Mouse (Mus musculus) bone marrow macrophage, adult 2 months (primary cell): ENCODE measurements around the gene Gm26920.

ENCODE experiments used
- CTCF ChIP-seq: IDR thresholded peaks from 2 replicates; pipeline ENCODE4 v1.5.1; 2012; ENCODE audit warnings: low read depth, mild to moderate bottlenecking, low read length, moderate library complexity
- POLR2A ChIP-seq: IDR thresholded peaks from 2 replicates; pipeline ENCODE4 v1.6.1; 2012; ENCODE audit warnings: mild to moderate bottlenecking, low read depth, low read length, borderline replicate concordance

- TF ChIP-seq CTCF, result no peak
- no peak for TF ChIP-seq POLR2A
These were observed 868 bp upstream of the Gm26920 start for GRCm38 (mm10) chr7:30090970-30091585.
